Mouse (Mus musculus) kidney, postnatal 0 days (tissue): Measurements from ENCODE around the gene Mbl1. TPM values are rescaled to one million over a fixed set of nuclear protein-coding genes. Genes with fewer than 3 reads are reported as not detected.

Source experiments
- ATAC-seq: fragments of 200-750 bp; cut with Nextera tagmentation; replicated peaks from 2 replicates; pipeline ENCODE4 v1.8.0; 2017; ENCODE audit warnings: low read depth, moderate number of reproducible peaks, moderate TSS enrichment, moderate library complexity; ENCODE audit not compliant: low FRiP score
- DNase-seq: peaks from one replicate; pipeline ENCODE4 v3.0.0-alpha.2; 2016; ENCODE audit warnings: low spot score
- H3K27ac ChIP-seq: fragments of 300-500 bp; sonication (generic); 2 replicates; pipeline ENCODE4 v1.5.1; 2014; ENCODE audit warnings: mild to moderate bottlenecking
- H3K27me3 ChIP-seq: fragments of 300-500 bp; sonication (generic); 2 replicates; pipeline ENCODE4 v1.6.1; 2014; ENCODE audit warnings: low read length, mixed read lengths; ENCODE audit not compliant: insufficient read depth
- H3K36me3 ChIP-seq: fragments of 300-500 bp; sonication (generic); 2 replicates; pipeline ENCODE4 v1.6.1; 2014; ENCODE audit warnings: low read length, mixed read lengths; ENCODE audit not compliant: insufficient read depth
- H3K4me1 ChIP-seq: fragments of 300-500 bp; sonication (generic); replicated peaks from 2 replicates; pipeline ENCODE4 v1.6.1; 2014; ENCODE audit warnings: antibody characterized with exemption, low read length, mixed read lengths; ENCODE audit not compliant: insufficient read depth
- H3K4me2 ChIP-seq: fragments of 300-500 bp; sonication (generic); 2 replicates; pipeline ENCODE4 v1.6.1; 2014; ENCODE audit warnings: mild to moderate bottlenecking, low read length, moderate library complexity, mixed read lengths
- H3K4me3 ChIP-seq: fragments of 300-500 bp; sonication (generic); replicated peaks from 2 replicates; pipeline ENCODE4 v1.5.1; 2014; ENCODE audit warnings: low read depth, low read length
- H3K9ac ChIP-seq: fragments of 300-500 bp; sonication (generic); 2 replicates; pipeline ENCODE4 v1.6.1; 2014; ENCODE audit warnings: low read depth, low read length
- H3K9me3 ChIP-seq: fragments of 300-500 bp; sonication (generic); replicated peaks from 2 replicates; pipeline ENCODE4 v1.6.1; 2016; ENCODE audit warnings: low read length, inconsistent platforms, mixed read lengths
- CTCF ChIP-seq: IDR thresholded peaks from 2 replicates; pipeline ENCODE4 v1.5.1; 2016; ENCODE audit warnings: antibody characterized with exemption, low read depth, mild to moderate bottlenecking, moderate library complexity
- WGBS: fragments of 180-500 bp; shearing (Covaris S2); extraction: QIAGEN DNeasy Blood & Tissue Kit; methylation state at CpG from one replicate; pipeline ENCODE4 v1.1.7; 2014; 5-methylcytosine and 5-hydroxymethylcytosine counted together
- polyA plus RNA-seq: library from polyadenylated mRNA; unstranded; fragments of >200 nt; fragmentation: Nextera tagmentation; extraction: Ambion mirVana; gene quantifications from 2 replicates; pipeline ENCODE4 v1.2.1, GENCODE M21; 2015

Mbl1 gene
- polyA plus RNA-seq, 1 experiment from 2014 or later = not detected

- Histone ChIP-seq H3K36me3 (no peaks in the 10 kb centered on the region), H3K4me2 (no peak overlapping the region), H3K27me3 (no peaks in the 10 kb centered on the region), H3K4me1 (no peaks in the 10 kb centered on the region), H3K4me3 (no peak overlapping the region), H3K9me3 (no peaks in the 10 kb centered on the region), H3K9ac (no peak overlapping the region), H3K27ac (no peak overlapping the region)
- no peak for DNase-seq
- no peak for ATAC-seq
- no peak for TF ChIP-seq CTCF
- WGBS = 82% methylated on average over 1 of the region's 1 CpGs
Observed at GRCm38 (mm10) chr14:41174802-41175201, 23.5 kb downstream of the Mbl1 start.

GRCm38 (mm10) chr14:41185059-41185821 is 34.0 kb downstream of the Mbl1 start, which contains the start of gene Sftpd:
Sftpd (minus strand) TSS chr14:41185149.
- Histone ChIP-seq H3K27me3 (no peaks in the 10 kb centered on the region), H3K36me3 (no peaks in the 10 kb centered on the region), H3K9ac (no peak within 1 kb of the TSS), H3K4me3 (no peak within 1 kb of the TSS), H3K9me3 (no peaks in the 10 kb centered on the region), H3K4me1 (no peaks in the 10 kb centered on the region), H3K4me2 (no peak within 1 kb of the TSS), H3K27ac (no peak within 1 kb of the TSS)
- WGBS = 71% methylated on average over 4 of the region's 4 CpGs
- ATAC-seq (no peak), DNase-seq (no peak)
- TF ChIP-seq CTCF = no peak

- H3K36me3 ChIP-seq = no peaks in the 10 kb centered on the region
- 76% methylated on average over 2 of the region's 2 CpGs for WGBS
- no peaks in the 10 kb centered on the region for H3K9me3 ChIP-seq
Observed at GRCm38 (mm10) chr14:41189496-41189895, 38.2 kb downstream of the Mbl1 start.

GRCm38 (mm10) chr14:41198037-41198730 is 46.9 kb downstream of the Mbl1 start:
- no peaks in the 10 kb centered on the region for H3K4me1 ChIP-seq
- H3K4me2 ChIP-seq = no peak overlapping the region
- no peak overlapping the region for H3K4me3 ChIP-seq
- peak; percentile 49 for DNase-seq
- H3K36me3 ChIP-seq = no peaks in the 10 kb centered on the region
- no peak overlapping the region for H3K9ac ChIP-seq
- WGBS = 37% methylated on average over 6 of the region's 6 CpGs
- H3K9me3 ChIP-seq = no peaks in the 10 kb centered on the region
- no peak overlapping the region for H3K27ac ChIP-seq
- ATAC-seq = no peak
- no peaks in the 10 kb centered on the region for H3K27me3 ChIP-seq
- TF ChIP-seq CTCF = no peak

More at GRCm38 (mm10) chr14:41189496-41189895, 38.2 kb downstream of the Mbl1 start:
- DNase-seq = no peak
- no peaks in the 10 kb centered on the region for H3K4me1 ChIP-seq
- H3K27ac ChIP-seq = no peak overlapping the region
- H3K27me3 ChIP-seq = no peaks in the 10 kb centered on the region
- no peak for ATAC-seq
- no peak for TF ChIP-seq CTCF
- no peak overlapping the region for H3K9ac ChIP-seq
- H3K4me3 ChIP-seq = no peak overlapping the region
- no peak overlapping the region for H3K4me2 ChIP-seq

Other genes starting within 250 kb of the Mbl1 start
- gene Tspan14, start 184.7 kb upstream of the Mbl1 start, polyA plus RNA-seq = 93.4 and 102 TPM in 2 replicates
- 80.5 and 94.7 TPM in 2 replicates for gene Fam213a, start 137.7 kb upstream of the Mbl1 start, polyA plus RNA-seq
- 0.23 TPM in 1 of 2 replicates, not detected in the other for gene Dydc2, start 82.2 kb upstream of the Mbl1 start, polyA plus RNA-seq
- not detected in 2 replicates for gene Dydc1, start 78.5 kb upstream of the Mbl1 start, polyA plus RNA-seq
- gene Mat1a, start 46.4 kb upstream of the Mbl1 start, polyA plus RNA-seq = 0.17 and 0.20 TPM in 2 replicates
- 0.13 TPM in 1 of 2 replicates, not detected in the other for gene Sftpa1, start 19.7 kb upstream of the Mbl1 start, polyA plus RNA-seq
- 1.4 and 1.6 TPM in 2 replicates for gene Sftpd, start 33.7 kb downstream of the Mbl1 start, polyA plus RNA-seq
- gene Gm2832, start 127.3 kb downstream of the Mbl1 start, polyA plus RNA-seq = not detected in 2 replicates
- not detected in 2 replicates for gene Gm5798, start 197.2 kb downstream of the Mbl1 start, polyA plus RNA-seq
- not detected in 2 replicates for gene Gm7945, start 234.9 kb downstream of the Mbl1 start, polyA plus RNA-seq